Mouse (Mus musculus) ES-Bruce4 (cell line): ENCODE measurements around the gene Cntnap2.
"Not testable (repeated sequence)": the region's sequence is repeated elsewhere in the genome, so short reads cannot be mapped to it uniquely, and the experiment has no call there.

ENCODE experiments used
- CTCF ChIP-seq: IDR thresholded peaks from one replicate; pipeline ENCODE4 v1.8.1; 2011; ENCODE audit warnings: low read depth, low read length
- EP300 ChIP-seq: IDR thresholded peaks from 2 replicates; pipeline ENCODE4 v1.6.1; 2011; ENCODE audit warnings: low read depth, low read length; ENCODE audit not compliant: insufficient read depth

DNA sequence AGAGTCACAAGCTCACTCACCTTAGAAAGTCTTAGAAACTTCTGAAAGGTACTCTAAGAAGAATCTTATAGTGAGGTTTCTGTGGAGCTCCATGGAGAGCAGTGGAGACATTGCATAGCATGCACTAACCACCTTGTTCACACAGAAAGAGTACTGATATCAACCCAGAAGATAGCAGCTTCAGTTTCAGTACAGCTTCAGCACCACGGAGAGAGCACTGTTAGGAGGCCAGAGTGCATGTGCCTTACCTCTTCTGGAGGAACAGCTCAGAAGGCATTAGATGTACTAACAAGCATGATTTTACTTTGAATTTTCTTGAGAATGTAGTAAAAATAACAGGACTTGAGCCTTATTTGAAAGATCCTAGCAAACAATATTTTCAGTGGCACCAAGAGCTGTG, 2074.9 kb downstream of the Cntnap2 start:
- TF ChIP-seq CTCF, EP300: not testable (repeated sequence)
